Mouse (Mus musculus): ENCODE data around the gene Poc1b. TPM values are rescaled to one million over a fixed set of nuclear protein-coding genes. Genes with fewer than 3 reads are reported as not detected.

The Poc1b gene
- polyA plus RNA-seq, 2 experiments, result 5.6 to 5.9 TPM

DNA sequence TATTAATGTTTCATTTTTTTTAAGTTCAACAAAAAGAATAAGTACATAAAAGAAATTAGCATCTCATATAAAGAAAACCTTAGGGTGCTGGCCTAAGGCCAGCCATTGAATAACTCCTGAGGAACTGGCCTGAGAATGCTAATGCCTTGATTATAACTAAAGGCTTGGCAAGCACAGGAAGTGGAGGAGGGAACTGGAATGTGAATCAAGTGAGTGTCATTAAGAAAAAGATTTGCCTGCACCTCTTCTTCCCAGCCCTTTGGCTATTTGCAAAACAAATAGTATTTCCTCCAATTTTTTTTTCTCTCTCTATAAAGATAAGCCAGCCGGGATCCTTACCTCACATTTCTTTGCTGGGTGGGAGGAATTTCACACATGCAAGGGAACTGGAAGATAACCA lies 95.0 kb downstream of the Poc1b start:
- 27% methylated on average over 1 of the region's 1 CpGs for WGBS (ENCODE audit: insufficient replicate concordance)
- Histone ChIP-seq H3K27me3 (ENCODE audit: control insufficient read depth, insufficient read depth, low read length) (no peaks in the 10 kb centered on the region), H3K27ac (no peak overlapping the region), H3K36me3 (replicated peaks; ENCODE audit: control insufficient read depth, insufficient read depth, low read depth) (no peaks in the 10 kb centered on the region), H3K4me1 (replicated peaks; ENCODE audit: control insufficient read depth in 2 of 2, insufficient read depth in 2 of 2, low read length in 1 of 2) (peaks cover 0 to 22% of the 10 kb centered on the region in 2 experiments; a peak in 2 of 4 replicates), H3K9me3 (ENCODE audit: control insufficient read depth, low read length) (no peaks in the 10 kb centered on the region), H3K4me2 (ENCODE audit: low read depth) (no peak overlapping the region), H3K4me3 (ENCODE audit: insufficient read depth in 1 of 2, low read depth in 2 of 2, low read length in 2 of 2) (no peak overlapping the region), H3K9ac (replicated peaks) (no peak overlapping the region)
- ATAC-seq (ENCODE audit: insufficient read depth), result no peak
- TF ChIP-seq EP300 (IDR thresholded peaks at IDR 0.05; ENCODE audit: low read depth) (no peak), CTCF (IDR thresholded peaks at IDR 0.05; ENCODE audit: low read depth) (no peak)
- DNase-seq (ENCODE audit: low read depth in 3 of 3, low spot score in 3 of 3), result no peak

DNA sequence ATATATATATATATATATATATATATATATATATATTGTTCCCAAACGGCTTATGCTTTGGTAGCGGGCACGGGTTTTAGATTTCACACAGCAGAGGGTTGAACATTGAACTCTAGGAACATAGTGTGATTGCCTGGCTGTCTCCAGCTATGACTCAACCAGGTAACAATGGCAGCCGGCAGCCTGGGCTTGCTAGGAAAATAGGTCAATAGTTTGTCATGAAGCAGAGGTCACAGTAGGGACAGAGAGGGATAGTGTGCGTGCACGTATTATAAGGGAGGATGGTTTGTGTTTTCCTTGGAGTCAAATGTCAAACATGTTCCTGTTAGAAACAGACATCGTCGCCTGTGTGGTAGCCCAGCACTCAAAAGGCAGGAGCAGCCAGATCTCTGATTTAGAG lies 95.5 kb downstream of the Poc1b start:
- WGBS (ENCODE audit: insufficient replicate concordance), result 60% methylated on average over 8 of the region's 8 CpGs
- ATAC-seq (ENCODE audit: insufficient read depth), result no peak
- no peak overlapping the region for H3K27ac ChIP-seq

DNA sequence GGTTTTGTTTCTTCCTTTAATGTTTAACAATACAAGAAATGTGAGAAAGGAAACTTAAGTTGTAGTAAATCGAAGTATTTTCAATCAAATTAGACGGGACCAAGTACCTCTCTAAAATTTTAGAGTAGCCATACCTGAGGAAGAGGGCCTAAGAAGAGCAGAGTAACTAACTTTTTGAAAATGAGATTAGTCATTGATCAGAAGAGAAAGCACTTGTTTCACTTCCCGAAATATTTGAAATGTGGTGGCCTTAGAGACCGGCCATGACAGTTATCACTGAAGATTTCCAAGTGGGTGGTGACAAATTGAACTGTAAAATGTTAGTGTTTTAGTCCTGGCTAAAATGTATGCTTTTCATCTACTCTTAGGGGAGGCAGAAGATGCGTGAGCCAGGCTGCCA lies 96.3 kb downstream of the Poc1b start:
- no peak overlapping the region for H3K27ac ChIP-seq
- DNase-seq (ENCODE audit: low read depth in 3 of 3, low spot score in 3 of 3) (no peak), ATAC-seq (ENCODE audit: insufficient read depth) (no peak)
- 40% methylated on average over 5 of the region's 5 CpGs for WGBS (ENCODE audit: insufficient replicate concordance)
- H3K9ac ChIP-seq (replicated peaks), result no peak overlapping the region
- peak overlapping the region; percentile 69 for H3K4me2 ChIP-seq (ENCODE audit: low read depth)
- H3K9me3 ChIP-seq (ENCODE audit: control insufficient read depth, low read length), result no peaks in the 10 kb centered on the region
- H3K27me3 ChIP-seq (ENCODE audit: control insufficient read depth, insufficient read depth, low read length), result no peaks in the 10 kb centered on the region
- H3K4me3 ChIP-seq (ENCODE audit: insufficient read depth in 1 of 2, low read depth in 2 of 2, low read length in 2 of 2), result no peak overlapping the region
- peaks cover 0 to 19% of the 10 kb centered on the region in 2 experiments; a peak in 2 of 4 replicates for H3K4me1 ChIP-seq (replicated peaks; ENCODE audit: control insufficient read depth in 2 of 2, insufficient read depth in 2 of 2, low read length in 1 of 2)
- TF ChIP-seq EP300 (IDR thresholded peaks at IDR 0.05; ENCODE audit: low read depth) (no peak), CTCF (IDR thresholded peaks at IDR 0.05; ENCODE audit: low read depth) (no peak)
- H3K36me3 ChIP-seq (replicated peaks; ENCODE audit: control insufficient read depth, insufficient read depth, low read depth), result no peaks in the 10 kb centered on the region

More for the DNA sequence above, 95.5 kb downstream of the Poc1b start:
- H3K4me3 ChIP-seq (ENCODE audit: insufficient read depth in 1 of 2, low read depth in 2 of 2, low read length in 2 of 2), result no peak overlapping the region
- peaks cover 0 to 22% of the 10 kb centered on the region in 2 experiments; a peak in 2 of 4 replicates for H3K4me1 ChIP-seq (replicated peaks; ENCODE audit: control insufficient read depth in 2 of 2, insufficient read depth in 2 of 2, low read length in 1 of 2)
- no peak overlapping the region for H3K4me2 ChIP-seq (ENCODE audit: low read depth)
- no peak for DNase-seq (ENCODE audit: low read depth in 3 of 3, low spot score in 3 of 3)
- no peaks in the 10 kb centered on the region for H3K36me3 ChIP-seq (replicated peaks; ENCODE audit: control insufficient read depth, insufficient read depth, low read depth)
- no peak overlapping the region for H3K9ac ChIP-seq (replicated peaks)
- H3K9me3 ChIP-seq (ENCODE audit: control insufficient read depth, low read length), result no peaks in the 10 kb centered on the region
- no peak for TF ChIP-seq CTCF (IDR thresholded peaks at IDR 0.05; ENCODE audit: low read depth)
- no peak for TF ChIP-seq EP300 (IDR thresholded peaks at IDR 0.05; ENCODE audit: low read depth)
- no peaks in the 10 kb centered on the region for H3K27me3 ChIP-seq (ENCODE audit: control insufficient read depth, insufficient read depth, low read length)

DNA sequence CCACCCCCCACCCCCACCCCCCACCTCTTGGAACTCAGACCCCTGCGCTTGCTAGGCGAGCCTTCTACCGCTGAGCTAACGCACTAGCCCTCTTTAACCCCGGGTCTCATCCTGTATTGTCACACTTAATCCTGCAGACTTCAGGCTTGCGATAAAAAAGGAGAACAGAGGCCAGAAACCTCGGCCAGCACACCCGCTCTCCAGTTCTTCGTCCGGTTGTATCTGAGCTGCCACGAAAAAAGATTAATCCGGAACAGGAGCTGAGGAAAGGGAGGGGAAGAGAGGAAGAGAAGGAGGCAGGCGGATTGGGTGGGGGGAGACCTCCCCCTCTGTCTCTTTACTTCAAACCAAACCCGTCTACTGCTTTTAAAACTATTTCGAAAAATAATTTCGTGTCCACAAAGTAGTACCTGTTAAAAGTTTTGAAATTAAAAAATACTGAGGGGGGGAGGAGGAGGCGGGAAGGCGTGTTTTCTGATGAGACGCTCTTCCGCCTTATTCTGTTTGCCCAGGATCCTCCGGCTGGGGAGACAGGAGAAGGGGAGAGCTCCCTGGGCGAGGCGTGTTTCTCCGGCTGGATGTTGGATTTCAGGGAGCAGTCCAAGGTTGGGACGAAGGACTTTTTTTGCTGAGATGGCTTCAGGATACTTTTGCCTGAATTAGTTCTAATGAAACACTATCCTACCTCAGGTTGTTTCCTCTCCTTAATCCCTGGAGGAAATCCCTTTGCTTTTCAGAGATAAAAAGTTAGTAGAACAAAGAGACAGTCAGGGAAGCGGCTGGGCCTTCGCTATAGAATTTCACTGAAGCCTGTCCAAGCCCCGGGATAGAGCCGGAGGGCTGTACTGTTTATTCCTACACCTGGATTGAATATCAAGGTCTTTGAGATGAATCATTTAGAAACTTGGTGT lies 97.0 kb downstream of the Poc1b start:
- WGBS (ENCODE audit: insufficient replicate concordance), result 5% methylated on average over 29 of the region's 29 CpGs
- H3K27ac ChIP-seq, result no peak overlapping the region
- no peaks in the 10 kb centered on the region for H3K27me3 ChIP-seq (ENCODE audit: control insufficient read depth, insufficient read depth, low read length)
- peak overlapping the region; percentile 69 for H3K4me2 ChIP-seq (ENCODE audit: low read depth)
- H3K4me3 ChIP-seq (ENCODE audit: insufficient read depth in 1 of 2, low read depth in 2 of 2, low read length in 2 of 2), result peak overlapping the region; percentile 2 to 42
- H3K4me1 ChIP-seq (replicated peaks; ENCODE audit: control insufficient read depth in 2 of 2, insufficient read depth in 2 of 2, low read length in 1 of 2), result peaks cover 0 to 13% of the 10 kb centered on the region in 2 experiments; a peak in 2 of 4 replicates
- H3K36me3 ChIP-seq (replicated peaks; ENCODE audit: control insufficient read depth, insufficient read depth, low read depth), result no peaks in the 10 kb centered on the region
- no peak for DNase-seq (ENCODE audit: low read depth in 3 of 3, low spot score in 3 of 3)
- TF ChIP-seq CTCF (IDR thresholded peaks at IDR 0.05; ENCODE audit: low read depth), result no peak
- no peak for TF ChIP-seq EP300 (IDR thresholded peaks at IDR 0.05; ENCODE audit: low read depth)
- H3K9ac ChIP-seq (replicated peaks), result peak overlapping the region; percentile 25
- peak; percentile 14 for ATAC-seq (ENCODE audit: insufficient read depth)
- no peaks in the 10 kb centered on the region for H3K9me3 ChIP-seq (ENCODE audit: control insufficient read depth, low read length)

DNA sequence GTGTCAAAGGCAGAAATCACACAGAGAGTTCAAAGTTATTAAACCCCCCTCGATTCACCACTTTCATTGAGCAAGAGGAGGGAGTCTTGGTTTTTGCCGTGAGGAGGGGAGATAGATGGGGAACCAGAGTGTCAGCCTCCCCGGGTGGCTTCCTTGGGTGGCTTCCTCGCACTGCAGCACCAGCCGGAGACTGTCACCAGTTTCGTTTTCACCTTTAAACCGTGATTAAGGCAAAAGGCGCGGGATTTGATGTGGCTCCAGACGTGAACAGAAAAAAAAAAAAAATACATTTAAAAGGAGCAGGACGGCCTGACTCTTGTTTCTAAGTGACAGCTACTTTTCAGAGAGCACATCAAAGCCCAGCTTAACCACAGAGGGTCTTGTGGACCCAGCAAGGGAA lies 97.7 kb downstream of the Poc1b start:
- peak overlapping the region; percentile 2 to 26 for H3K4me3 ChIP-seq (ENCODE audit: insufficient read depth in 1 of 2, low read depth in 2 of 2, low read length in 2 of 2)
- no peak overlapping the region for H3K27ac ChIP-seq
- no peak for DNase-seq (ENCODE audit: low read depth in 3 of 3, low spot score in 3 of 3)
- peak overlapping the region; percentile 69 for H3K4me2 ChIP-seq (ENCODE audit: low read depth)
- peaks cover 0 to 12% of the 10 kb centered on the region in 2 experiments; a peak in 2 of 4 replicates for H3K4me1 ChIP-seq (replicated peaks; ENCODE audit: control insufficient read depth in 2 of 2, insufficient read depth in 2 of 2, low read length in 1 of 2)
- no peaks in the 10 kb centered on the region for H3K9me3 ChIP-seq (ENCODE audit: control insufficient read depth, low read length)
- H3K9ac ChIP-seq (replicated peaks), result 0 out of 2 replicates have a peak overlapping the region, but pooled peaks have one; percentile 9
- 1% methylated on average over 11 of the region's 11 CpGs for WGBS (ENCODE audit: insufficient replicate concordance)
- no peaks in the 10 kb centered on the region for H3K36me3 ChIP-seq (replicated peaks; ENCODE audit: control insufficient read depth, insufficient read depth, low read depth)
- no peaks in the 10 kb centered on the region for H3K27me3 ChIP-seq (ENCODE audit: control insufficient read depth, insufficient read depth, low read length)
- ATAC-seq (ENCODE audit: insufficient read depth), result no peak
- no peak for TF ChIP-seq EP300 (IDR thresholded peaks at IDR 0.05; ENCODE audit: low read depth)
- TF ChIP-seq CTCF (IDR thresholded peaks at IDR 0.05; ENCODE audit: low read depth), result no peak
